Mouse (Mus musculus) induced T-regulatory cell, adult 2 months (primary cell): Measurements from ENCODE around the gene Irs1.

Source experiments
- DNase-seq: peaks from one replicate; pipeline ENCODE4 v3.0.0-alpha.2; 2012; ENCODE audit warnings: low read depth

Irs1 gene

GRCm38 (mm10) chr1:82291151-82291797 lies at the start of gene Irs1:
Gene Irs1 (minus strand): TSS chr1:82291416.
- peak; percentile 22 for DNase-seq

- DNase-seq, result no peak
Measured at GRCm38 (mm10) chr1:82334506-82334905, 43.3 kb upstream of the Irs1 start.

- no peak for DNase-seq
Measured at GRCm38 (mm10) chr1:82329954-82330247, 38.7 kb upstream of the Irs1 start.

GRCm38 (mm10) chr1:82329237-82329953 lies 38.2 kb upstream of the Irs1 start:
- DNase-seq, result no peak

- no peak for DNase-seq
Measured at GRCm38 (mm10) chr1:82328033-82328775, 37.0 kb upstream of the Irs1 start.

- no peak for DNase-seq
Measured at GRCm38 (mm10) chr1:82326120-82326519, 34.9 kb upstream of the Irs1 start.

- no peak for DNase-seq
Measured at GRCm38 (mm10) chr1:82324131-82324785, 33.0 kb upstream of the Irs1 start.

GRCm38 (mm10) chr1:82321441-82321840 lies 30.2 kb upstream of the Irs1 start:
- DNase-seq, result no peak

- DNase-seq, result no peak
Measured at GRCm38 (mm10) chr1:82320864-82321263, 29.6 kb upstream of the Irs1 start.

GRCm38 (mm10) chr1:82320456-82320855 lies 29.2 kb upstream of the Irs1 start:
- no peak for DNase-seq

- DNase-seq, result no peak
Measured at GRCm38 (mm10) chr1:82316746-82317126, 25.5 kb upstream of the Irs1 start.

GRCm38 (mm10) chr1:82316111-82316745 lies 25.0 kb upstream of the Irs1 start, which contains the start of gene Rhbdd1:
Gene Rhbdd1 (plus strand): TSS chr1:82316452.
- peak; percentile 98 for DNase-seq

GRCm38 (mm10) chr1:82304483-82304882 lies 13.3 kb upstream of the Irs1 start:
- DNase-seq, result no peak

GRCm38 (mm10) chr1:82298586-82298985 lies 7.4 kb upstream of the Irs1 start:
- DNase-seq, result peak; percentile 18

- DNase-seq, result peak; percentile 63
Measured at GRCm38 (mm10) chr1:82294102-82294501, 2.9 kb upstream of the Irs1 start.

- peak; percentile 6 for DNase-seq
Measured at GRCm38 (mm10) chr1:82292771-82293170, 1.6 kb upstream of the Irs1 start.

- DNase-seq, result no peak
Measured at GRCm38 (mm10) chr1:82291930-82292712, 905 bp upstream of the Irs1 start.

GRCm38 (mm10) chr1:82290723-82291150 lies 479 bp downstream of the Irs1 start:
- DNase-seq, result peak; percentile 18

- DNase-seq, result no peak
Measured at GRCm38 (mm10) chr1:82289990-82290681, 1.1 kb downstream of the Irs1 start.

- DNase-seq, result no peak
Measured at GRCm38 (mm10) chr1:82289116-82289989, 1.9 kb downstream of the Irs1 start.
